Mouse (Mus musculus) left cerebral cortex, postnatal 14 days (tissue): Measurements from ENCODE around the gene Stxbp5. TPM values are rescaled to one million over a fixed set of nuclear protein-coding genes. Genes with fewer than 3 reads are reported as not detected.
A peak's percentile ranks its signal among the peaks of the same experiment; 100 is the strongest.

ENCODE experiments used
- DNase-seq, 2 experiments: peaks; one replicate each; pipeline ENCODE4 v3.0.0; 2021 to 2022; ENCODE audit warnings: low spot score in 2 of 2, mixed read lengths in 1 of 2
- intact Hi-C: fragments of 180-260 bp; cut with DNase I; formaldehyde crosslinking; loops from one replicate; pipeline ENCODE4 v1.15.1; 2025
- total RNA-seq, 2 experiments: library from RNA; stranded (reverse); gene quantifications; 2 replicates each; pipeline ENCODE4 v1.2.3; 2021

The Stxbp5 gene
- total RNA-seq, 2 experiments from 2014 or later: 97.2 to 101 TPM

- intact Hi-C loops: no loop called here
Measured at GRCm38 (mm10) chr10:9786461-9786860, 114.4 kb downstream of the Stxbp5 start.

GRCm38 (mm10) chr10:9785651-9786050 is 115.2 kb downstream of the Stxbp5 start:
- intact Hi-C loops: no loop called here
- peak in 1 of 2 experiments; percentile 33 for DNase-seq

More at GRCm38 (mm10) chr10:9786461-9786860, 114.4 kb downstream of the Stxbp5 start:
- no peak for DNase-seq

DNA sequence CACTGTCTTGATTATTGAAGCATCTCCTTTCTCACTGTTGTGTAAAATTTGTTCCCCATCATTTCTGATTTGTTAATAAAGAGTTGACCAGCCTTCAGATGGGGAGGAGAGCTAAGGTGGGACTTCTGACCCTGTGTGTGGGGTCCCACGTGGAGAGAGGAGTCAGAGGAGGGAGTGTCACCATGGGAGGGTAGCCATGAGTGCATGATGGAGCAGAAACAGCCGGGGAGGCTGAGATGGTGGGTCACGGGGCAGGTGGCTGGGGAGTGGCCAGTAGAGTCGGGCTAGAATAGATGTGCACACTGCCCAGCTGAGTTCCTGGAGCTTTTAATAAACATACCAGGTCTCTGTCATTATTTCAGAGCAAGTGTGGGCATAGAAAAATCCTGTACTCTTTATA is 121.0 kb downstream of the Stxbp5 start:
- intact Hi-C loops: no loop called here
- DNase-seq: no peak

- no peak for DNase-seq
- intact Hi-C loops: no loop called here
Measured at GRCm38 (mm10) chr10:9770261-9770660, 130.6 kb downstream of the Stxbp5 start.

GRCm38 (mm10) chr10:9763831-9764230 is 137.0 kb downstream of the Stxbp5 start:
- no peak for DNase-seq
- intact Hi-C loops: no loop called here

- intact Hi-C loops: no loop called here
- DNase-seq: no peak
Measured at GRCm38 (mm10) chr10:9760264-9760663, 140.6 kb downstream of the Stxbp5 start.

- DNase-seq: no peak
- intact Hi-C loops: loop anchor here (10.0 kb wide), 1 partner anchor 962 kb away; no protein-coding TSS in a partner anchor
Measured at GRCm38 (mm10) chr10:9756546-9756945, 144.3 kb downstream of the Stxbp5 start.

DNA sequence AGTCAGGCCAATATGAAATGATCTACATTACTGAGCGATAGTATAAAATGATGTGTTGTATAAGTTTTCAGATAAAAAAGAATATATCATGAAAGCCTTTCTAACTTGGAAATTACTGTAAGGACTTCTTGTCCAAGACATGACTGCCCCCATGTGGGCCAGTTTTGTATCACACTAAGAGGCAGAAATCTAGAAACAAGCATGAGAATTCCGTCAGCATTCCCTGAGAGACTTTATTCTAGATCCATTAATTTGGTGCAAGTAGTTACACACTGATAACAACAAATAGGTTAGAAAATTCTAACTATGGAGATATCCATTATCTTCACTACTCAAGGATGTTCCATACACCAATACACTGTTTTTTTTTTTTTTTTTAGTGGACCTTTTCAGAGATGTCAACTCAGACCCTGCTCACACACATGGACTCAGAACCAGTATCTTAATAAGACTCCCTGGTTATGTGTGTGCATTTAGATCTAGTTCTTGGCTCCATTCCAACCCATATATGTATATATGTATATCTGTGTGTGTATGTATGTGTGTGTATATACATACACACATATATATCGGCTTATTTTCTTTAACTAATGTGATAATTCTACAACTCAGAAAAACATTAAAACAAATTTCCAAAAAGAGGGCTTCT is 145.9 kb downstream of the Stxbp5 start:
- DNase-seq: peak; percentile 87 to 90

GRCm38 (mm10) chr10:9733861-9734260 is 167.0 kb downstream of the Stxbp5 start:
- no peak for DNase-seq

More for the DNA sequence above, 145.9 kb downstream of the Stxbp5 start:
- intact Hi-C loops: loop anchor here (10.0 kb wide), 1 partner anchor 960 kb away; no protein-coding TSS in a partner anchor

DNA sequence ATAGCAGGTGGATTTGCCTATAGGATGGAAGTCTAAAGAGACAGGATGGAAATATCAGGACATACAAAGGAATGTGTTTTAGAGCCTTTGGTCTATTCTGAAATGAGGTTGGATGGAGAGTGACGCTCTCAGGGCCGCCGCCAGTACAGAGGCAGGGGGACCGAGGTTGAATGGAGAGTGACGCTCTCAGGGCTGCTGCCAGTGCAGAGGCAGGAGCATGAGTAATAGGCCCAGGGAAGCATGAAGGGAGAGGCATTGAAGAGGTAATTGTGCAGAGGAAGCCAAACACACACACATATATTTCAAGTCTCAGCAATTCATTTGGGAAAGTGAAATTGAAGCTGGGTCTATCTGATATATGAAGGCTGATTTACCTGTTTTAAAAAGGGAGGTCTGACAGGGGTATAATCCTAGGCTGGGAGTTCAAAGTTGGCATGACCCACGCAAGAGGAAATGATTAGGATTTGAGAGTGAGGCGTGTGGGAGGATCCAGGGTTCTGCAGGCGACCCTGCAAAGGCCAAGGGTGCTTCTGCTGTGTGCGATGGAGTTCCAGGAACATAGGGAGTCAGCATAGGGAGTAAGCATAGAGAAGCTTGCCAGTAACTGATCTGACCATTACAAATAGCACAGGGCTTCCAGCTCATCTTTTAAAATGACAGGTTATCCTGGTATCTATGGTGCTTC is 168.7 kb downstream of the Stxbp5 start:
- DNase-seq: no peak
- intact Hi-C loops: no loop called here

More at GRCm38 (mm10) chr10:9733861-9734260, 167.0 kb downstream of the Stxbp5 start:
- intact Hi-C loops: no loop called here

GRCm38 (mm10) chr10:9722519-9723303 is 178.2 kb downstream of the Stxbp5 start:
- intact Hi-C loops: no loop called here
- DNase-seq: no peak

DNA sequence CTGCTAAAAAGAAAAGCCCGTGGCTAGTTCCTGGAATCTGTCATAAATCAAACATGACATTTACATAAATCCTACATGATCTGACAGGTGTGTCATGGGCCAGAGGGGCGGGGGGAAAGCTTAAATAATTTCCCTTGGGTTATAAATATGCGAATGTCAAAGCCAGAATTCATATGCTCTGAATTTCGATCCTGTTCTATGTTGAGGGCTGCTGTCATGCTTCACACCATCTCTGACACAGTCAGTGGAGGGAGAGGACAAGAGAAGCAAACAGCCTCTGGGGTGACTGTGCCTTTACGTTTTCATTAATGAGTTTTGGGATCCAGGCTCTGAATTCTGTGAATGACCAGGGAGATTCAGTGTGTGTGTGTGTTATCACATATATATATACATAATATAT is 180.9 kb downstream of the Stxbp5 start:
- no peak for DNase-seq
- intact Hi-C loops: no loop called here

GRCm38 (mm10) chr10:9718086-9718485 is 182.8 kb downstream of the Stxbp5 start:
- DNase-seq: no peak
- intact Hi-C loops: no loop called here

Other genes with a start within 250 kb of the Stxbp5 start
- 10 to 100 TPM; 12.4 to 14.4 TPM for gene Samd5, start 225.9 kb downstream of the Stxbp5 start, total RNA-seq